Mouse (Mus musculus) embryonic stem cell, embryonic (primary cell): ENCODE data around the gene Lzts2.

Source experiments
- CTCF ChIA-PET, 4 experiments: fragments of 300-600 bp in 2 of 4; fragments of 350-600 bp in 2 of 4; sonication (Branson Sonifier 250); formaldehyde crosslinking; loops; one replicate each; lab custom pipeline; 2022; ENCODE audit warnings: inconsistent platforms in 2 of 4; lab: Charles Lee
- POLR2A ChIA-PET, 4 experiments: fragments of 300-600 bp in 2 of 4; fragments of 350-600 bp in 2 of 4; sonication (Branson Sonifier 250); formaldehyde crosslinking; loops; one replicate each; lab custom pipeline; 2022; ENCODE audit warnings: antibody characterized with exemption in 4 of 4, inconsistent platforms in 1 of 4; lab: Charles Lee

Gene Lzts2

DNA sequence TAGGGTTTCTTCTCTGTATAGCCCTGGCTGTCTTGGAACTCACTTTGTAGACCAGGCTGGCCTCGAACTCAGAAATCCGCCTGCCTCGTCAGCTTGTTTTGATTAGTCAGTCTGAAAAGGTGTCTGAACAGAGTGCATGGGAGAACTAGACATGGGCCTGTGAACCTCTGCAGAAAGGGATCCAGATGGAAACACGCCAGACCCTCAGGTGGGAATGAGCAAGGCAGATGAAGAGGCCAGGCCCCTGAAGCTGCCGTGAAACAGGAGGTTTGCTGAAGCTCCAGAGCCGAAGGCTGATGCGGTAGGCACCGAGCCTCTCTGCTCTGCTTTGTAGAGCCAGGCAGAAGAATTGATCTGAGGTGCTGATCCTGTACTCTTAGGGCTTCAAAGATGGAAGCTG lies 2.0 kb upstream of the Lzts2 start:
- POLR2A ChIA-PET, result interaction anchor here (0.6 to 9.9 kb wide), 17 partner anchors 8 to 498 kb away, joined by 3 to 152 read pairs (median 5); partner anchors contain the start of genes Mrpl43 (in 2 of the 4), Twnk (in 2 of the 4), Kazald1 (in 1 of the 4) and Pdzd7 (in 1 of the 4)
- CTCF ChIA-PET, result interaction anchor here (0.5 to 16.7 kb wide), 18 partner anchors 8 to 149 kb away, joined by 3 to 523 read pairs (median 4); partner anchors contain the start of genes Sfxn3 (in 2 of the 4), Kazald1 (in 1 of the 4) and Sema4g (in 1 of the 4)

DNA sequence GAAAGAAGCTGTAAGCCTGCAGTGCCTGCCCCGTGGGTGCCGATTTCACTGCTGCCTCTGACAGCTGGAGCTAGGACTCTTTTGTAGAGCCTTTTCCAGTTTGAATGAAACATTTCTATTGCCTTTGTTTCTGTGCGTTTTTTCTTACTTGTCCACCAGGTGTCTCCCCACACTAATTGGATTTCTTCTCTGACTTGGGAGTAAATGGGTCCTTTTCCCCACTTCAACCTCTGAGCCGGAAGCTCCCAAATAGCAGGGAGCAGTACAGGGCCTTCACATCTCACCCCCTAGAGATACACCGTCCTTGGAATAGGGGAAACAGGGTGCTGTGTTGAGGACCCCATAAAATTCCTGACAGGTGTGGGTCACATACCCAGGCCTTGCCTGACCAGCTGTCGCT lies 1.6 kb upstream of the Lzts2 start:
- POLR2A ChIA-PET, result interaction anchor here (0.6 to 9.9 kb wide), 17 partner anchors 8 to 498 kb away, joined by 3 to 152 read pairs (median 5); partner anchors contain the start of genes Mrpl43 (in 2 of the 4), Twnk (in 2 of the 4), Kazald1 (in 1 of the 4) and Pdzd7 (in 1 of the 4)
- CTCF ChIA-PET, result interaction anchor here (0.5 to 16.7 kb wide), 22 partner anchors 8 to 148 kb away, joined by 3 to 523 read pairs (median 4); partner anchors contain the start of genes Sfxn3 (in 2 of the 4), Kazald1 (in 1 of the 4) and Sema4g (in 1 of the 4)

DNA sequence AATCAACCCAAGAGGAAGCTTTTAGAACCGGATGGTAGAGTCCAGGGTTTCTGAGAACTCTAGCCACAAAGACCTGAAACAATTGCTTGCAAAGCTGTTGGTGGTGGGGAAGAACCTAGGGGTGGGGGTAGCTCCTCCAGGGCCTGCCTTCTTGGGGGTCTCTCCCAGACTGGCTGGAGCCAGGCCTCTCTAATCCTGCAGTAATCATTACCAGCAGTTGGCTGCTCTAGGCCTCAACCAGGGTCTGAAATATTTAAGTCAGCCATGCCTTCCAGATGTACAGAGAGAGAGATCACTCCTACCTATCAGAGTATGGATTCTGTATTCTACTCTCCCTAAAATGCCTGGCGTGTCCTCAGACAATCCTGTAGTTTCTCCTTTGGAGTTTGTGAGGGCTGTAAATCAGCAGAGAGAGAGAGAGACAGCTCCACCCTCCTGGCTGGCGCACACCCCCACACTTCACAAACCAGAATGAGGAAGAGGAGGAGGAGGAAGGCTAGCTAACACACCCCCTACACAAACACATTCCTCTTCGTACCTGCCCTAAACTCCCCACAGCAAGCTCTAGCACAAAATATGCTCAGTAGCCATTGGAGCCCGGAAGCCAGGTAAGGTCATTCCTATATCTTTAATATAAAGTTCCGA lies 511 bp upstream of the Lzts2 start:
- ChIA-PET POLR2A (interaction anchor here (0.5 to 9.9 kb wide), 32 partner anchors 8 to 1339 kb away, joined by 3 to 152 read pairs (median 6); partner anchors contain the start of genes Twnk (in 4 of the 4), Mrpl43 (in 2 of the 4), Sfxn3 (in 2 of the 4) and Slf2 (in 2 of the 4)), CTCF (interaction anchor here (0.5 to 16.7 kb wide), 21 partner anchors 8 to 745 kb away, joined by 3 to 523 read pairs (median 5); partner anchors contain the start of genes Sfxn3 (in 2 of the 4), Kazald1 (in 1 of the 4), Mrpl43 (in 1 of the 4) and Twnk (in 1 of the 4))

DNA sequence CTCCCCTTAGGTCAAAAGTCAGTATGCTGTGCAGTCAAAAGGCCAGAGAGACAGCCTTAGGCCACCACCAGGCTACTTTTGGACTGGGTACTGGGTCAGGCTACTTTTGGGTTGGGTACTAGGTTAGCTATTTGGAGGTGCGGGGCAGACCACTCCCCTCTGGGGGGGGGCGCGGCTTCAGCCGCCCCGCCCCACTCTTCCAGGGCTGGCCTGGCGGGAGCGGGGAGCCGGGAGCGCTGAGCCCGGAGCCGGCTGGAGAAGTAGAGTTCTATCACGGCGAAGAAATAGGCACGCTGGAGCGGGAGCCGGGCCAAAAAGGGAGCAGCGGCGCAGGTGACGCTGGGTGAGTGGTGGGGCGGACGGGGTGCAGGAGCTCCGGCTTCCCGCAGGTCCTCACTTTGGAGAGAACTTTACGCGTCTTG lies 778 bp downstream of the Lzts2 start:
- CTCF ChIA-PET, result interaction anchor here (0.6 to 16.7 kb wide), 18 partner anchors 9 to 626 kb away, joined by 3 to 523 read pairs (median 4); partner anchors contain the start of genes Kazald1 (in 1 of the 4), Mrpl43 (in 1 of the 4), Pdzd7 (in 1 of the 4) and Sfxn3 (in 1 of the 4)
- POLR2A ChIA-PET, result interaction anchor here (0.6 to 9.9 kb wide), 34 partner anchors 9 to 332 kb away, joined by 3 to 152 read pairs (median 6); partner anchors contain the start of genes Twnk (in 3 of the 4), Kazald1 (in 2 of the 4), Mrpl43 (in 2 of the 4) and Sfxn3 (in 2 of the 4)

DNA sequence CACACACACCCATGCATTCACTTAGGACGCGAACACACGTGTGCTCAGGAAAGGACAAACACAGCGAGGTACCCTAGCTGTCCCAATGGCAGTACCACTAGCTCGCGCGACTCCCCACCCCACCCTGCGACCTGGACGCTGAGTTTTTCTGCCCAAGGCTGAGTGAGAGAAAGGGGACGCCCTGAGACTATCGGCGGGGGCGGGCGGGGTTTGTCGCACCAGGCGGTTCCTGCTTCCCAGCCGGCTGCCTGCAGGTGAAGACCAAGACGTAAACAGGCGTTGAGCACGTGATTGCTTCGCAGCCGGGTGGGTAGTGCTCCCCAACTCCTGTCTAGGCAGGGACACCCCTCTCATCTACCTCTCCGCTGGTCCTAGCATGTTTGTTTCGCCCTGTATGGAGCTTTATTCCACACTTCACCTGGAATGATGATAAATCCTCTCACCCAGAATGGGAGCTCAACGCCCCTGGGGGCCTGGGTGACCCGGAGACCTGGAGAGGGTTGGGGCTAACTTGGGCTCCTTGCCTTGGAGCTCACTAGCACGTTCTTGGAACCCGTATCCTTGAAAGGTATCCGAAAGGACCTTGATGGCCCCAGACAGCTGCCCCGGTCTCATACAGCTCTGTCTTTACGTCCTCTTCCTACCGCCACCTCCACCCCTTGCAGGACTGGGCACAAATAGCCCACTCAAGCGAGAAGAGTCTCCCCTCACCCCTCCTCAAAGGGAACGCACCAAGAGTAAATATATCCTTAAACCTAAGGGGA lies 1.5 kb downstream of the Lzts2 start:
- POLR2A ChIA-PET, result interaction anchor here in 3 of 4 experiments (0.5 to 9.9 kb wide), 43 partner anchors 9 to 846 kb away, joined by 3 to 152 read pairs (median 4); partner anchors contain the start of genes Kazald1 (in 3 of the 3), Mrpl43 (in 3 of the 3), Slf2 (in 2 of the 3) and Twnk (in 2 of the 3)
- CTCF ChIA-PET, result interaction anchor here (0.5 to 16.7 kb wide), 22 partner anchors 8 to 453 kb away, joined by 3 to 523 read pairs (median 5); partner anchors contain the start of genes Kazald1 (in 2 of the 4), Hif1an (in 1 of the 4), Mrpl43 (in 1 of the 4) and Pdzd7 (in 1 of the 4)

DNA sequence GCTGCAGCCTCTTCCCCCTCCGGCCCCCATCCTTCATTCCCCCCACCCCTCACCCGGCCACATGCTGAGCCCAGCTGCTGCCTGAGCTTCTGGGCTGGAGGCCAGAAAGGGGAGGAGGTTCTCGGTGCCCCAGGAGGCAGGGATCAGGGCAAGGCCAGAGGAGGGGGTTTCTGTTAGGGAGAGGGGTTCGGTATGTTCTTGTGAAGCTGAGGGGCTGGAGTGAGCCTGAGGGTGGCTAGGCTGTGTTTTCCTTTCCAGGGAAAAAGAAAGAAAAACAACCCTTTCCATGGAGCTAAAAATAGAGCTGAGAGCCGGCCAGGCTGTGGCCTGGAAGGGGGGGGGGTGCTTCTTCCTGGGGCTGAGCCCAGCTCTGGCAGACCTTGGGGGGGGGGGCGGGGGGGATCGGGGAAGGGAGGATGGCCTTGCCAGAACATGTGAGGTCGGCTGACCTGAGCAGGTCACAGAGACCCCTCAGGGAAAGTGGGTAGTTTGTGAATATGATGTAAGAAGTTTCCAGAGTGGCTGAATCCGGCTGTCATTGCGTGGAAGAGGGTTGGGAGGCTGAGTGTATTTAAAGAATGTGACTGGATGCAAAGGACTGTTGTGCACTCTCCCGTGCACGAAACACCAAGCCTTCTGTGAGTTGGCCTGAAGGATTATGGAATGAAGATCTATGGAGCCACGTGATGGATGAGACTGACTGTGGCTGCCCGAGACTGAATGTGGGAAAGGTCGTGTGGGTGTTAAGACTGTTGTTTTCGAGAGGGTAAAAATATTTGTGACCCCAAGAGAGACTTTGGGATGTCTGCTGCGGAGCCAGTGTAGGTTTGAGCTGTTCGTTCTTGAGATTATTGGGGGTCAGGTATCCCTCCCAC lies 2.4 kb downstream of the Lzts2 start:
- POLR2A ChIA-PET, result interaction anchor here (0.5 to 9.9 kb wide), 48 partner anchors 8 to 845 kb away, joined by 3 to 152 read pairs (median 4); partner anchors contain the start of genes Kazald1 (in 3 of the 4), Mrpl43 (in 3 of the 4), Twnk (in 3 of the 4) and Slf2 (in 2 of the 4)
- CTCF ChIA-PET, result interaction anchor here (0.5 to 16.7 kb wide), 29 partner anchors 7 to 454 kb away, joined by 3 to 523 read pairs (median 4); partner anchors contain the start of genes Hif1an (in 1 of the 4), Kazald1 (in 1 of the 4), Mrpl43 (in 1 of the 4) and Sema4g (in 1 of the 4)

DNA sequence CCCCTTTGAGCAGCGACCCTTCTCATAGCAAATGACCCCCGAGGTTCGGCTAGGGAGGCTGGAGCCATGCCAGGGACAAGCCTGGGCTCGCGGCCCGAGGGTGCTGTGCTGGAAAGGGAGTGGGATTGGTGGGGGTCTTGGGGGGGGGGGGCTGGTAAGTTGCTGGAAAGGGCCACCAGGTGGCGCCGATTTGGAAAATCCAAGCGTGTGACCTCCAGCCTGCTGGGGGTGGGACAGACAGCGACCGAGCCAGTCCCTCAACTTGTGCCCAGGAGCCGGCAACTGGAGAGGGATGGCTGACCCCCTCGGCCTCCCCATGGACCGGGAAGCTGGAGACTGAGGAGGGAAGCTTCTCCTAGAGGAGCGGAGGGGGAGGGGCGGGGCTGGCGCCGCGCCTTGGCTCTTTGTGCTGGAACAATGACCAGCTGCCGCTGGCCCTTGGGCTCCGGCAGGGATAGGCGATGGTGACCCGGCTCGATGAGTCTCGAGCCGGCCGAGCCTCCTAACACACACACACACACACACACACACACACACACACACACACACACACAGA lies 3.1 kb downstream of the Lzts2 start:
- ChIA-PET POLR2A (interaction anchor here (0.5 to 9.9 kb wide), 33 partner anchors 10 to 1130 kb away, joined by 3 to 152 read pairs (median 4); partner anchors contain the start of genes Twnk (in 3 of the 4), Kazald1 (in 2 of the 4), Mrpl43 (in 2 of the 4) and Ndufb8 (in 1 of the 4)), CTCF (interaction anchor here (0.6 to 16.7 kb wide), 25 partner anchors 8 to 1301 kb away, joined by 3 to 523 read pairs (median 4); partner anchors contain the start of genes Kazald1 (in 1 of the 4), Mrpl43 (in 1 of the 4), Sfxn3 (in 1 of the 4) and Twnk (in 1 of the 4))

DNA sequence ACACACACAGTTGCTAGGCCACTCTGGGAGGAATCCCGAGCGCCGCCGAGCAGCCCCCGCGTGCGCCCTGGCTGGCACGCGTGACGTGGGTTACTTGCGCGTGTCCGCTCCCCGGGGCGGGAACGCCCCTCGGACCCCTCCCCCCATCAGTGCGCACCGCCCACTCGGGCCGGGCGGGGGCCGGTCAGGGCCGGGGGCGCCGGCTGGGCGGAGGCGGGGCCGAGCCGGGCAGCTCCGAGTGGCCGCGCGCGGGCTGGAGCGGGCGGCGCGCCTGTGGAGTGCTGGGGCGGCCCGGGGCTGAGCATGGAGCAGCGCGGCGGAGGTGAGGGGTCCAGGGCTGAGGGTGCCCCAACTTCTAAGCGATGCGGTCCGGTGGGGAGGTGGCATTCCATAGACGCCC lies 3.7 kb downstream of the Lzts2 start:
- POLR2A ChIA-PET, result interaction anchor here in 3 of 4 experiments (0.5 to 9.9 kb wide), 28 partner anchors 10 to 1409 kb away, joined by 3 to 152 read pairs (median 5); partner anchors contain the start of genes Twnk (in 3 of the 3), Kazald1 (in 2 of the 3), Mrpl43 (in 2 of the 3) and Ndufb8 (in 1 of the 3)
- CTCF ChIA-PET, result interaction anchor here (0.6 to 16.7 kb wide), 16 partner anchors 8 to 640 kb away, joined by 3 to 523 read pairs (median 4); partner anchors contain the start of gene Sfxn3 (in 1 of the 4)

DNA sequence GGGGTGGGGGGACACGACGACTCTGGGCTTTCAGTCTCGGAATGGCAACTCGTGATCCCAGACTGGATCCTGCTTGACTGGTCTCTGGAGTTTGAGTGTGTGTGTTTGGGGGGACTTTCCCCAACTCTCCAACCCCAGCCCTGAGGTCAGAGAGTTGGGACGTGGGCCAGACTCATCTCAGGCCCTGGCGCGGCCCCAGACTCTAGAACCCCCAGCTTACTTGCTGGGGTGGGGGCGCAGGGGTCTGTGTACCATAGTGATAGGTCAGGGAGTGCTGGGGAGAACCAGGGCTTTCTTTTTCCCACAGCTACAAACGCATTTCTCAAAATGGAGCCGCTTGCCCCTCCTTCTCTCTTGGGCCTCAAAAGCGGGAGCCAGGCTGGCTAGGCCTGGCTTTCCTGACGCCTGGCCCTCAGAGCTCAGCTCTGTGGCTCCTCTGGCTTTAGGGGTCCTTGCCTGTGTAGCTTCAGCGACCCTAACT lies 4.2 kb downstream of the Lzts2 start:
- ChIA-PET CTCF (interaction anchor here (1.0 to 16.7 kb wide), 9 partner anchors 9 to 39 kb away, joined by 3 to 523 read pairs (median 4); no protein-coding TSS in a partner anchor), POLR2A (interaction anchor here in 3 of 4 experiments (0.5 to 9.9 kb wide), 20 partner anchors 9 to 1409 kb away, joined by 3 to 152 read pairs (median 4); partner anchors contain the start of genes Twnk (in 3 of the 3), Kazald1 (in 2 of the 3), Mrpl43 (in 2 of the 3) and Ndufb8 (in 1 of the 3))

DNA sequence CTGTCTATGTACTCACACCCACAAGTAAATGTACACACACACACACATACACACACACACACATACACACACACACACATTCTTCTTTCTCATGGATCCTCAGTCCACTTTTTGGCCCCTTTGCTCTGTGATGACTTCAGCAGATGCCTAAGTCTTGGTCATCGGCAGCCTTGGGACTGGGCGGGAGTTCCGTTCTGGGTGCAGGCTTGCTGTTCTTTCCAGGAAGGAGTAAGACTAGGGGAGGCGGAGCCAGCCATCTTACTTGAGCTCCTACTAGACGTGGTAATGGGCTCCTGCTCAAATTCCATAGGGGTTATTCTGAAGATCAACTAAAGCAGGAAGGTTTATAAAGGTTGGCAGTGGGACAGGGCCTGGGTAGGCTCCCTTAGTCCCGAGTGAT lies 6.1 kb downstream of the Lzts2 start:
- POLR2A ChIA-PET, result interaction anchor here in 3 of 4 experiments (0.5 to 9.9 kb wide), 6 partner anchors 10 to 37 kb away, joined by 3 to 141 read pairs (median 4); partner anchors contain the start of genes Twnk (in 2 of the 3) and Mrpl43 (in 1 of the 3)

DNA sequence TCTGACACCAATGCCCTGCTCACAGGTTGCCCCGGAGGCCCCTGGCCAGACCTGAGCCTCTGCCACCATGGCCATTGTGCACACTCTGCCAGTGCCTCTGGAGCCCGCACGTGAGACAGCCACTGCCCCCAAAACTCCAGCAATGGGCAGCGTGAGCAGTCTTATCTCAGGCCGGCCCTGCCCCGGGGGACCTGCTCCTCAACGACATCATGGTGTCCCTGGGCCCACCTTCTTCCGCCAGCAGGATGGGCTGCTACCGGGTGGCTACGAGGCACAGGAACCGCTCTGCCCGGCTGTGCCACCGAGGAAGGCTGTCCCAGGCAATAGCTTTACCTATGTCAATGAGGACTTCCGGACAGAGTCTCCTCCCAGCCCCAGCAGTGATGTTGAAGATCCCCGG lies 7.1 kb downstream of the Lzts2 start:
- POLR2A ChIA-PET, result interaction anchor here in 2 of 4 experiments (1.0 to 1.2 kb wide), 3 partner anchors 10 to 53 kb away, joined by 3 to 5 read pairs (median 4); partner anchors contain the start of gene Twnk (in 1 of the 2)
- CTCF ChIA-PET, result interaction anchor here in 3 of 4 experiments (1.0 to 13.7 kb wide), 5 partner anchors 8 to 21 kb away, joined by 3 to 273 read pairs (median 20); partner anchors contain the start of genes Pdzd7 (in 1 of the 3) and Sfxn3 (in 1 of the 3)

More for the DNA sequence above, 6.1 kb downstream of the Lzts2 start:
- CTCF ChIA-PET, result interaction anchor here (0.6 to 13.7 kb wide), 11 partner anchors 9 to 67 kb away, joined by 3 to 273 read pairs (median 4); partner anchors contain the start of genes Kazald1 (in 1 of the 4), Pdzd7 (in 1 of the 4), Sfxn3 (in 1 of the 4) and Twnk (in 1 of the 4)

DNA sequence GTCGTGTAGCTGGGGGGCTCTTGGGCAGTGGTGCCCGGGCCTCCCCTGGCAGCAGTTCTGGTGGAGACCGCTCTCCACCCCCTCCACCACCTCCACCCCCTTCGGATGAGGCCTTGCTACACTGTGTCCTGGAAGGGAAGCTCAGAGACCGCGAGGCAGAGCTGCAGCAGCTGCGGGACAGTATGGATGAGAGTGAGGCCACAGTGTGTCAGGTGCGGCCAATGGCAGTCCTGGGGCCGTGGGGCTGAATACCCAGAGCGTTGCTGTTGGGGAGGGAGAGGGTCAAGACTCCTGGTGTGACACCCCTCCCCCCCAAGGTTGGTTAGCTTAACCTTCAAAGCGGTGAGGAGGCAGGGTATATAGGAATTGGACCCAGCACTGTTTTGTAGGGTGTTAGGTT lies 9.8 kb downstream of the Lzts2 start:
- CTCF ChIA-PET, result interaction anchor here (0.6 to 16.0 kb wide), 13 partner anchors 8 to 505 kb away, joined by 3 to 523 read pairs (median 4); partner anchors contain the start of genes Sfxn3 (in 3 of the 4), Kazald1 (in 1 of the 4), Lzts2 (in 1 of the 4) and Mrpl43 (in 1 of the 4)

DNA sequence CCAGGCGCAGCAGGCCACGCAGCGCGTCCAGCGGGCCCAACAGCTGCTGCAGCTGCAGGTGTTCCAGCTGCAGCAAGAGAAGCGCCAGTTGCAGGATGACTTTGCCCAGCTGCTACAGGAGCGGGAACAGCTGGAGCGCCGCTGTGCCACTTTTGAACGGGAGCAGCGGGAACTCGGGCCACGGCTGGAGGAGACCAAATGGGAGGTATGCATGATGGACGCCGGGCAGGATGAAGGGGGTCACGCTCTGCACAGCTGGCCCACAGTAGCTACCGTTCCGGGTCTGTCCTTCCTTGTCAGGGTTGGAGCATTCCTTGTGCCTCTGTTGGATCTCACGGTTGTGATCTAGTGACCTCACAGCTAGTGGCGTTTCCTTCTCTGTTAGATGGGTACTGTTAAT lies 10.6 kb downstream of the Lzts2 start:
- ChIA-PET POLR2A (interaction anchor here (0.6 to 10.9 kb wide), 17 partner anchors 9 to 493 kb away, joined by 3 to 152 read pairs (median 5); partner anchors contain the start of genes Lzts2 (in 3 of the 4), Mrpl43 (in 2 of the 4), Sfxn3 (in 2 of the 4) and Kazald1 (in 1 of the 4)), CTCF (interaction anchor here in 3 of 4 experiments (0.6 to 16.0 kb wide), 14 partner anchors 9 to 249 kb away, joined by 3 to 523 read pairs (median 4); partner anchors contain the start of genes Sfxn3 (in 2 of the 3), Kazald1 (in 1 of the 3), Lzts2 (in 1 of the 3) and Mrpl43 (in 1 of the 3))

More for the DNA sequence above, 9.8 kb downstream of the Lzts2 start:
- POLR2A ChIA-PET, result interaction anchor here (0.8 to 10.9 kb wide), 16 partner anchors 8 to 52 kb away, joined by 3 to 152 read pairs (median 4); partner anchors contain the start of genes Lzts2 (in 3 of the 4), Sfxn3 (in 2 of the 4), Twnk (in 2 of the 4) and Kazald1 (in 1 of the 4)
